14 mouse cellular contexts compared by ENCODE assay signal in the genomic region with DNA sequence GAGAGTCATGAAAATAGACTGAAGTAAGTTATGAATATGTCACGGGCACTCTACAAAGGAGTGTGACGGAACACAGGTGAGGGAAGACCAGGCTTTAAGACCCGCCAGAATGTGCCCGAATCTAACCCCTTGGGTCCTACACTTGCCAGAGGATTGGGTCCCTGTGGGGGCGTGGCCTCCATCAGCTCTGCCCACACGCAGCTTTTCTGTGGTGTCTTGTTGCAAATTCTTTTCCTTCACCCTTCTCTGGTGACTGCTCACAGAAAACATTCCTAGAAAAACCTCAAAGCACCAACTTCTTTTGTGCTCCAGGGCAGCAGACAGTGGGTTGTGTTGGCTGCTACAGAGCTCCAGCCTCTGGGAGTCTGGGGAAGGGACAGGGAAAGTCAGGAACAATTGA. TPM values are rescaled to one million over a fixed set of nuclear protein-coding genes. Genes with fewer than 3 reads are reported as not detected.
DNase-seq lines count a peak whose midpoint lies in the region; ATAC-seq and TF ChIP-seq lines count a peak whose summit lies in the region.
"Had no signal": no experiment of that assay in that cellular context is flagged by ENCODE, and none has a peak within 500 bp of the region (broad histone marks: within the 10 kb centered on the region; RNA-seq: fewer than 3 reads in every experiment).

No protein-coding gene starts in this region.

- H3K4me2 ChIP-seq in hindbrain, embryonic 11.5 days (replicated peaks; ENCODE audit: low read depth, low read length), result no peak overlapping the region
- no peak overlapping the region for H3K4me2 ChIP-seq in hindbrain, postnatal 0 days (ENCODE audit: low read depth, low read length)
- H3K4me2 ChIP-seq in neural tube, embryonic 11.5 days (ENCODE audit: low read depth), result no peak overlapping the region
- H3K4me2 ChIP-seq in embryonic facial prominence, embryonic 14.5 days (ENCODE audit: low read depth, low read length), result no peak overlapping the region
- H3K4me2 ChIP-seq: heart, embryonic 11.5 days; hindbrain, embryonic 13.5 days had no signal

- no peak overlapping the region for H3K27ac ChIP-seq in hindbrain, embryonic 11.5 days (ENCODE audit: low read depth, low read length)
- no peak overlapping the region for H3K27ac ChIP-seq in hindbrain, postnatal 0 days
- no peak overlapping the region for H3K27ac ChIP-seq in neural tube, embryonic 11.5 days (ENCODE audit: low read depth, low read length)
- H3K27ac ChIP-seq in embryonic facial prominence, embryonic 14.5 days (replicated peaks; ENCODE audit: low read depth, low read length), result peak overlapping the region; percentile 10; the same call in 1 of the 2 replicates
- H3K27ac ChIP-seq: hindbrain, embryonic 13.5 days had no signal

- H3K9ac ChIP-seq in hindbrain, embryonic 11.5 days (ENCODE audit: low read depth, low read length), result no peak overlapping the region
- no peak overlapping the region for H3K9ac ChIP-seq in hindbrain, postnatal 0 days (replicated peaks; ENCODE audit: low read length)
- H3K9ac ChIP-seq in neural tube, embryonic 11.5 days (ENCODE audit: low read length), result no peak overlapping the region
- H3K9ac ChIP-seq in embryonic facial prominence, embryonic 14.5 days (ENCODE audit: low read depth, low read length), result no peak overlapping the region
- H3K9ac ChIP-seq: hindbrain, embryonic 13.5 days had no signal

- no peak for ATAC-seq in hindbrain, embryonic 11.5 days (ENCODE audit: low FRiP score)
- no peak for ATAC-seq in hindbrain, postnatal 0 days
- no peak for ATAC-seq in neural tube, embryonic 11.5 days (ENCODE audit: insufficient read depth, low FRiP score, low TSS enrichment)
- ATAC-seq in embryonic facial prominence, embryonic 14.5 days (ENCODE audit: low read depth), result peak; percentile 77
- ATAC-seq: midbrain, embryonic 16.5 days had no signal

- H3K27me3 ChIP-seq in hindbrain, embryonic 11.5 days (ENCODE audit: control insufficient read depth, insufficient read depth, low read length), result no peaks in the 10 kb centered on the region
- H3K27me3 ChIP-seq in hindbrain, postnatal 0 days (ENCODE audit: insufficient read depth, low read length), result no peaks in the 10 kb centered on the region
- H3K27me3 ChIP-seq in neural tube, embryonic 11.5 days (ENCODE audit: control insufficient read depth, insufficient read depth, low read length), result no peaks in the 10 kb centered on the region
- no peaks in the 10 kb centered on the region for H3K27me3 ChIP-seq in embryonic facial prominence, embryonic 14.5 days (replicated peaks; ENCODE audit: control insufficient read depth, insufficient read depth, low read length)
- H3K27me3 ChIP-seq in splenic B cell, adult 2 months (ENCODE audit: control insufficient read depth, insufficient read depth, low read length, poor library complexity, severe bottlenecking), result no peaks in the 10 kb centered on the region

- intact Hi-C loops in left cerebral cortex, postnatal 14 days (cut with DNase I), result no loop called here

- DNase-seq in hindbrain, embryonic 11.5 days (ENCODE audit: low spot score), result peak; percentile 31
- DNase-seq in hindbrain, postnatal 0 days (ENCODE audit: low spot score), result no peak
- DNase-seq in neural tube, embryonic 11.5 days (ENCODE audit: low spot score), result peak; percentile 16
- DNase-seq in neural tube, embryonic 10.5 days (ENCODE audit: extremely low spot score, low spot score), result no peak
- peak; percentile 76 for DNase-seq in embryonic facial prominence, embryonic 14.5 days (ENCODE audit: low spot score)
- DNase-seq in splenic B cell, adult 2 months (ENCODE audit: low read depth, low spot score), result peak; percentile 15
- no peak for DNase-seq in left cerebral cortex, adult 11 months (ENCODE audit: low spot score)
- no peak for DNase-seq in left cerebral cortex, postnatal 14 days (ENCODE audit: low spot score in 2 of 2)
- DNase-seq: cerebellum, postnatal 10 days; kidney, postnatal 10 days; thymus, postnatal 4 days had no signal

- H3K4me1 ChIP-seq in hindbrain, embryonic 11.5 days (replicated peaks; ENCODE audit: control insufficient read depth, insufficient read depth, low read length), result no peaks in the 10 kb centered on the region
- no peaks in the 10 kb centered on the region for H3K4me1 ChIP-seq in hindbrain, postnatal 0 days (ENCODE audit: insufficient read depth, low read length)
- H3K4me1 ChIP-seq in neural tube, embryonic 11.5 days (ENCODE audit: control insufficient read depth, insufficient read depth, low read length), result no peaks in the 10 kb centered on the region
- peaks cover 13% of the 10 kb centered on the region for H3K4me1 ChIP-seq in embryonic facial prominence, embryonic 14.5 days (ENCODE audit: control insufficient read depth, insufficient read depth, low read length)
- H3K4me1 ChIP-seq: hindbrain, embryonic 13.5 days had no signal

- H3K9me3 ChIP-seq in hindbrain, embryonic 11.5 days (ENCODE audit: control insufficient read depth, low read length), result no peaks in the 10 kb centered on the region
- no peaks in the 10 kb centered on the region for H3K9me3 ChIP-seq in hindbrain, postnatal 0 days (ENCODE audit: low read length)
- no peaks in the 10 kb centered on the region for H3K9me3 ChIP-seq in neural tube, embryonic 11.5 days (ENCODE audit: control insufficient read depth, low read length)
- H3K9me3 ChIP-seq in embryonic facial prominence, embryonic 14.5 days (ENCODE audit: control insufficient read depth, low read length), result no peaks in the 10 kb centered on the region
- H3K9me3 ChIP-seq: hindbrain, embryonic 13.5 days had no signal

- WGBS in hindbrain, embryonic 11.5 days, result 54% methylated on average over 6 of the region's 6 CpGs
- WGBS in hindbrain, postnatal 0 days, result 51% methylated on average over 6 of the region's 6 CpGs
- 45% methylated on average over 6 of the region's 6 CpGs for WGBS in neural tube, embryonic 11.5 days
- 32% methylated on average over 6 of the region's 6 CpGs for WGBS in embryonic facial prominence, embryonic 14.5 days

- H3K36me3 ChIP-seq in hindbrain, embryonic 11.5 days (ENCODE audit: control insufficient read depth, insufficient read depth, low read length), result no peaks in the 10 kb centered on the region
- no peaks in the 10 kb centered on the region for H3K36me3 ChIP-seq in hindbrain, postnatal 0 days (ENCODE audit: insufficient read depth, low read length)
- H3K36me3 ChIP-seq in neural tube, embryonic 11.5 days (ENCODE audit: control insufficient read depth, insufficient read depth, low read length), result no peaks in the 10 kb centered on the region
- H3K36me3 ChIP-seq in embryonic facial prominence, embryonic 14.5 days (ENCODE audit: control insufficient read depth, insufficient read depth, low read length), result no peaks in the 10 kb centered on the region
- no peaks in the 10 kb centered on the region for H3K36me3 ChIP-seq in splenic B cell, adult 2 months (ENCODE audit: control insufficient read depth, insufficient read depth, low read length, poor library complexity, severe bottlenecking)
- H3K36me3 ChIP-seq: hindbrain, embryonic 13.5 days had no signal

- no peak for TF ChIP-seq CTCF in hindbrain, postnatal 0 days (IDR thresholded peaks at IDR 0.05; ENCODE audit: low read depth)

- no peak overlapping the region for H3K4me3 ChIP-seq in hindbrain, embryonic 11.5 days (ENCODE audit: low read depth, low read length)
- H3K4me3 ChIP-seq in hindbrain, postnatal 0 days (ENCODE audit: low read length), result no peak overlapping the region
- H3K4me3 ChIP-seq in neural tube, embryonic 11.5 days (ENCODE audit: low read depth, low read length), result no peak overlapping the region
- no peak overlapping the region for H3K4me3 ChIP-seq in embryonic facial prominence, embryonic 14.5 days (ENCODE audit: low read depth, low read length)
- H3K4me3 ChIP-seq: hindbrain, embryonic 13.5 days had no signal

RNA-seq across cellular contexts. Expression of a gene that starts 6.4 kb away (rescaled TPM):
- 44.0 and 50.4 TPM in 2 replicates for polyA plus RNA-seq in hindbrain, embryonic 11.5 days (2014; fragmentation: Nextera tagmentation; extraction: Ambion mirVana)
- 23.5 and 28.8 TPM in 2 replicates for total RNA-seq in hindbrain, postnatal 0 days (2014; rRNA removed)
- polyA plus RNA-seq in hindbrain, postnatal 0 days (2015; fragmentation: Nextera tagmentation; extraction: Ambion mirVana), result 59.1 and 59.8 TPM in 2 replicates
- polyA plus RNA-seq in neural tube, embryonic 11.5 days (2014; fragmentation: Nextera tagmentation; extraction: Ambion mirVana), result 44.6 TPM in 2 replicates
- 31.3 and 33.6 TPM in 2 replicates for polyA plus RNA-seq in embryonic facial prominence, embryonic 14.5 days (2014; fragmentation: Nextera tagmentation; extraction: Ambion mirVana)
- 100 to 1,000 TPM; 136 to 139 TPM for total RNA-seq in left cerebral cortex, postnatal 14 days (2021)

Comparison
In these comparisons a context has a peak if more than half of its experiments do, and no peak if none do; other contexts are left out.
1. DNase-seq: peak in hindbrain, embryonic 11.5 days (single experiment), neural tube, embryonic 11.5 days (single experiment), embryonic facial prominence, embryonic 14.5 days (single experiment) and splenic B cell, adult 2 months (single experiment); none in hindbrain, postnatal 0 days (single experiment), neural tube, embryonic 10.5 days (single experiment), left cerebral cortex, adult 11 months (single experiment) and left cerebral cortex, postnatal 14 days (0 of 2).